Mouse (Mus musculus): ENCODE measurements around the gene Tgfbr3l. TPM values are rescaled to one million over a fixed set of nuclear protein-coding genes. Genes with fewer than 3 reads are reported as not detected.

The Tgfbr3l gene
- polyA plus RNA-seq, 1 experiment from 2014 or later: 3.0 TPM

- no peaks in the 10 kb centered on the region for H3K27me3 ChIP-seq (ENCODE audit: control insufficient read depth, insufficient read depth, low read length)
- peak; percentile 94 for ATAC-seq (replicated peaks; ENCODE audit: extremely low read depth, insufficient read depth, low FRiP score)
- WGBS: under 1% methylated on average over 39 of the region's 39 CpGs
Observed at GRCm38 (mm10) chr8:4275275-4276110, 27.5 kb downstream of the Tgfbr3l start, which contains the start of gene Timm44. Gene Timm44, minus strand, starts transcription at chr8:4275913.

GRCm38 (mm10) chr8:4276111-4276465 lies 28.1 kb downstream of the Tgfbr3l start:
- Histone ChIP-seq H3K27me3 (ENCODE audit: control insufficient read depth, insufficient read depth, low read length) (no peaks in the 10 kb centered on the region), H3K9ac (ENCODE audit: low read length) (peak overlapping the region; percentile 86), H3K27ac (ENCODE audit: low read length) (peak overlapping the region; percentile 67; the same call in 1 of the 2 replicates), H3K36me3 (ENCODE audit: control insufficient read depth, insufficient read depth) (peaks cover 23% of the 10 kb centered on the region), H3K4me2 (ENCODE audit: low read depth, low read length) (peak overlapping the region; percentile 62), H3K9me3 (replicated peaks; ENCODE audit: control insufficient read depth, low read length) (no peaks in the 10 kb centered on the region), H3K4me1 (ENCODE audit: control insufficient read depth, insufficient read depth, low read length) (peaks cover 7% of the 10 kb centered on the region), H3K4me3 (ENCODE audit: low read length) (peak overlapping the region; percentile 85)
- WGBS: 22% methylated on average over 9 of the region's 9 CpGs
- ATAC-seq (replicated peaks; ENCODE audit: extremely low read depth, insufficient read depth, low FRiP score): no peak; the same call in 1 of the 2 replicates

More at GRCm38 (mm10) chr8:4275275-4276110, 27.5 kb downstream of the Tgfbr3l start, which contains the start of gene Timm44:
- H3K4me1 ChIP-seq (ENCODE audit: control insufficient read depth, insufficient read depth, low read length): peaks cover 7% of the 10 kb centered on the region
- H3K27ac ChIP-seq (ENCODE audit: low read length): peak within 1 kb of the TSS; percentile 67
- H3K9me3 ChIP-seq (replicated peaks; ENCODE audit: control insufficient read depth, low read length): no peaks in the 10 kb centered on the region
- peak within 1 kb of the TSS; percentile 80 for H3K4me2 ChIP-seq (ENCODE audit: low read depth, low read length)
- H3K36me3 ChIP-seq (ENCODE audit: control insufficient read depth, insufficient read depth): peaks cover 23% of the 10 kb centered on the region
- H3K4me3 ChIP-seq (ENCODE audit: low read length): peak within 1 kb of the TSS; percentile 85
- H3K9ac ChIP-seq (ENCODE audit: low read length): peak within 1 kb of the TSS; percentile 86

- H3K36me3 ChIP-seq (ENCODE audit: control insufficient read depth, insufficient read depth): peaks cover 54% of the 10 kb centered on the region
- no peak overlapping the region for H3K4me2 ChIP-seq (ENCODE audit: low read depth, low read length)
- H3K9ac ChIP-seq (ENCODE audit: low read length): no peak overlapping the region
- H3K4me3 ChIP-seq (ENCODE audit: low read length): no peak overlapping the region
- ATAC-seq (replicated peaks; ENCODE audit: extremely low read depth, insufficient read depth, low FRiP score): no peak
- H3K27ac ChIP-seq (ENCODE audit: low read length): no peak overlapping the region
- no peaks in the 10 kb centered on the region for H3K9me3 ChIP-seq (replicated peaks; ENCODE audit: control insufficient read depth, low read length)
- no peaks in the 10 kb centered on the region for H3K27me3 ChIP-seq (ENCODE audit: control insufficient read depth, insufficient read depth, low read length)
- H3K4me1 ChIP-seq (ENCODE audit: control insufficient read depth, insufficient read depth, low read length): no peaks in the 10 kb centered on the region
- 94% methylated on average over 5 of the region's 5 CpGs for WGBS
Observed at GRCm38 (mm10) chr8:4292738-4293137, 44.7 kb downstream of the Tgfbr3l start.

- Histone ChIP-seq H3K4me1 (ENCODE audit: control insufficient read depth, insufficient read depth, low read length) (no peaks in the 10 kb centered on the region), H3K4me2 (ENCODE audit: low read depth, low read length) (no peak overlapping the region), H3K27ac (ENCODE audit: low read length) (no peak overlapping the region), H3K9ac (ENCODE audit: low read length) (no peak overlapping the region), H3K4me3 (ENCODE audit: low read length) (no peak overlapping the region), H3K27me3 (ENCODE audit: control insufficient read depth, insufficient read depth, low read length) (no peaks in the 10 kb centered on the region), H3K36me3 (ENCODE audit: control insufficient read depth, insufficient read depth) (peaks cover 64% of the 10 kb centered on the region), H3K9me3 (replicated peaks; ENCODE audit: control insufficient read depth, low read length) (no peaks in the 10 kb centered on the region)
- 70% methylated on average over 4 of the region's 4 CpGs for WGBS
- no peak for ATAC-seq (replicated peaks; ENCODE audit: extremely low read depth, insufficient read depth, low FRiP score)
Observed at GRCm38 (mm10) chr8:4297822-4298221, 49.8 kb downstream of the Tgfbr3l start.

Other genes starting within 250 kb of the Tgfbr3l start
- gene Cd209f, start 142.4 kb upstream of the Tgfbr3l start, polyA plus RNA-seq (2015; fragmentation: Nextera tagmentation; extraction: Ambion mirVana): 0.12 TPM in 1 of 2 replicates, not detected in the other
- gene Cd209g, start 114.1 kb upstream of the Tgfbr3l start, polyA plus RNA-seq (2015; fragmentation: Nextera tagmentation; extraction: Ambion mirVana): not detected in 2 replicates
- 15.0 and 16.7 TPM in 2 replicates for gene Evi5l, start 81.6 kb upstream of the Tgfbr3l start, polyA plus RNA-seq (2015; fragmentation: Nextera tagmentation; extraction: Ambion mirVana)
- 0.25 and 0.80 TPM in 2 replicates for gene Prr36, start 30.8 kb upstream of the Tgfbr3l start, polyA plus RNA-seq (2015; fragmentation: Nextera tagmentation; extraction: Ambion mirVana)
- 0.39 and 0.54 TPM in 2 replicates for gene Lrrc8e, start 21.4 kb upstream of the Tgfbr3l start, polyA plus RNA-seq (2015; fragmentation: Nextera tagmentation; extraction: Ambion mirVana)
- gene Map2k7, start 9.5 kb upstream of the Tgfbr3l start, polyA plus RNA-seq (2015; fragmentation: Nextera tagmentation; extraction: Ambion mirVana): 20.8 and 25.0 TPM in 2 replicates
- gene Gm49320, start 9.3 kb upstream of the Tgfbr3l start, polyA plus RNA-seq (2015; fragmentation: Nextera tagmentation; extraction: Ambion mirVana): 0.42 and 0.81 TPM in 2 replicates
- gene Snapc2, start 4.9 kb downstream of the Tgfbr3l start, polyA plus RNA-seq (2015; fragmentation: Nextera tagmentation; extraction: Ambion mirVana): 41.9 and 42.5 TPM in 2 replicates
- 27.5 and 28.4 TPM in 2 replicates for gene Ctxn1, start 11.1 kb downstream of the Tgfbr3l start, polyA plus RNA-seq (2015; fragmentation: Nextera tagmentation; extraction: Ambion mirVana)
- gene Timm44, start 27.7 kb downstream of the Tgfbr3l start, polyA plus RNA-seq (2015; fragmentation: Nextera tagmentation; extraction: Ambion mirVana): 70.6 and 75.5 TPM in 2 replicates
- gene Ccl25, start 77.0 kb downstream of the Tgfbr3l start, polyA plus RNA-seq (2015; fragmentation: Nextera tagmentation; extraction: Ambion mirVana): 40.8 and 79.9 TPM in 2 replicates
- 155 and 168 TPM in 2 replicates for gene Elavl1, start 77.2 kb downstream of the Tgfbr3l start, polyA plus RNA-seq (2015; fragmentation: Nextera tagmentation; extraction: Ambion mirVana)
- gene Cers4, start 244.8 kb downstream of the Tgfbr3l start, polyA plus RNA-seq (2015; fragmentation: Nextera tagmentation; extraction: Ambion mirVana): 43.9 and 50.1 TPM in 2 replicates